Mouse (Mus musculus) lung, postnatal 0 days (tissue): ENCODE results near the gene Pmp22.

ENCODE experiments used
- CTCF ChIP-seq: IDR thresholded peaks from 2 replicates; pipeline ENCODE4 v1.5.1; 2016; ENCODE audit warnings: antibody characterized with exemption, mild to moderate bottlenecking
- EP300 ChIP-seq: IDR thresholded peaks from 2 replicates; pipeline ENCODE4 v1.6.1; 2016; ENCODE audit warnings: antibody characterized with exemption, mild to moderate bottlenecking, control low read depth

DNA sequence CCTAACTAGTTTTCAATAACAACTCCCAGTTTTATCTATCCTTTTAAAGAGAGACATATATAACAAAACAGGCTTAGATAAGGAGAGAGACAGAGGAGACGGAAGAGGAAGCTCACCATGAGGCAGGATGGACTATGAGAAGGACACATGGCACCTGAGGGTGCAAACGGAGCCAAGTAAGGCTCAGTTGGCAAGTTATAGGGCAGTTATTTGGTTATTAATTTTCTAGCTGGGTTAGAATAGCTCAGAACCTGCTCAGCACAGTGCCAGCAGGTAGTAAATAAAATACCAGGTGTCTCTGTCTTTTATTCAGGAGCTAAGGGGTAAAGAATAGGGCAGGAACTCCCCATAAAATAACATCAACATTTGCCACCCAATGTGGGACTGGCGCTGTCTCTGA is 30.8 kb upstream of the Pmp22 start:
- TF ChIP-seq CTCF = no peak
- TF ChIP-seq EP300 = no peak
